Mouse (Mus musculus) left cerebral cortex, adult 2 months (tissue): Measurements from ENCODE around the gene Sgms2. TPM values are rescaled to one million over a fixed set of nuclear protein-coding genes. Genes with fewer than 3 reads are reported as not detected.

ENCODE experiments used
- DNase-seq, 2 experiments: peaks; one replicate each; pipeline ENCODE4 v3.0.0; 2021 to 2022; ENCODE audit warnings: low spot score in 2 of 2, mixed read lengths in 1 of 2; ENCODE audit errors: extremely low spot score in 1 of 2
- H3K27ac ChIP-seq: fragments of 200-600 bp; 2 replicates; pipeline ENCODE4 v1.8.1; 2022
- H3K4me3 ChIP-seq: fragments of 200-600 bp; 2 replicates; pipeline ENCODE4 v1.8.1; 2022
- CTCF ChIP-seq: fragments of 200-600 bp; IDR thresholded peaks from 2 replicates; pipeline ENCODE4 v1.8.1; 2022; ENCODE audit warnings: antibody characterized with exemption, mild to moderate bottlenecking, moderate library complexity
- intact Hi-C: fragments of 180-260 bp; cut with DNase I; formaldehyde crosslinking; loops from one replicate; pipeline ENCODE4 v1.15.1; 2025
- total RNA-seq, 2 experiments: library from RNA; stranded (reverse); gene quantifications; 2 replicates each; pipeline ENCODE4 v1.2.3; 2021

The Sgms2 gene
- total RNA-seq, 2 experiments from 2014 or later, result 2.3 to 3.6 TPM

DNA sequence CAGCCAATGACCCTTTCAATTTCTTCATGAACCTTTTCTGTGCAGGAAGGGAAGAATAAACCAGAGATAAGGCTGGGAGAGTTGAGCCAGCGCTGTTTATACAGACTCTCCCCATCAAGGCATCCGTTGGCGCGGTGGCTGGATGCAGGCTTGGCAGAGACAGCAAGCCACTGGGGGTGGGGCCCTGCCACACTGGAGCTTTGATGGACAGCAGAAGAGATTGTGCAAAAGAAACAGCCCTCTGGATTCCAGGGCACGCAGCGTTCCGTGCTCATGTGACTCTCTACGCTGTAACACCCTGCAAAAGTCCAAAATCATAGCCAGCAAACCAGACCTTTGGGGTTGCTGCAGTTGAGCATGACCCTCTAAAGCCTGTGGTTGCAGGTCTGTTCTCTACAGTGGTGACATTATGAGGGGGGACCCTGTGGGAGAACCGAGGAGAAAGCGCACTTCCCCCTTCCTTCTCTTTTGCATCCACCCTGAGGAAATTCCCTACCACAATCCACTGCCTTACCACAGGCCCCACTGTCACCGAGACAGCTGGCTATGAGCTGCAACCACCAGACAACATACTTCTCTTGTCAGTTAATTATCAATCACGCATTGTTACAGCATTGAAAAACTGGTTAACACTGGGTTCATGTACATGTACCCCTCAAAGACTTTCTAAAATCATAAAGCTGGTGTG, 195.6 kb downstream of the Sgms2 start:
- intact Hi-C loops, result no loop called here
- TF ChIP-seq CTCF, result no peak
- DNase-seq, result no peak
- no peak overlapping the region for H3K4me3 ChIP-seq
- no peak overlapping the region for H3K27ac ChIP-seq

GRCm38 (mm10) chr3:131294503-131294902, 196.7 kb downstream of the Sgms2 start:
- Histone ChIP-seq H3K4me3 (no peak overlapping the region), H3K27ac (no peak overlapping the region)
- TF ChIP-seq CTCF, result peak; percentile 11
- intact Hi-C loops, result no loop called here
- DNase-seq, result no peak

GRCm38 (mm10) chr3:131292959-131293358, 198.3 kb downstream of the Sgms2 start:
- no peak overlapping the region for H3K27ac ChIP-seq
- intact Hi-C loops, result no loop called here
- DNase-seq, result no peak
- TF ChIP-seq CTCF, result no peak
- no peak overlapping the region for H3K4me3 ChIP-seq

DNA sequence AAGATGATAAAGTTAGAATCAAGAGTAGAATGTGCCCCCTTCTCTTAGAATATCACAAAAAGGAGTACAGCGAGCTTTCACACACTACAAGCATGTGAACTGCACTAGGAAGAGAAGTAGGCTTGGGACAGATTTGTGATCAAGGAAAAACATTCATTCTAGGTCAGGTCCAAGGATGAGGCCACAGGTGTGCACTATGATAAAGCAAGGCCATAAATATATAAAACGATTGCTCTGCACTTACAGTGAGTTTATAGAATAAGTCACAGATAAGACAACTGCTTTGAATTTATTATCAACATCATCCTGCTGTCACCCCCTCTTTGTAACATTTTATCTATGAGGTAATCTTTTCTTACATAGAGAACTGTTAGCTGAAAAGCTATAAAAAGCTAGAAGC, 198.9 kb downstream of the Sgms2 start:
- DNase-seq, result no peak
- Histone ChIP-seq H3K4me3 (no peak overlapping the region), H3K27ac (no peak overlapping the region)
- no peak for TF ChIP-seq CTCF
- intact Hi-C loops, result no loop called here

GRCm38 (mm10) chr3:131291890-131292289, 199.3 kb downstream of the Sgms2 start:
- Histone ChIP-seq H3K4me3 (no peak overlapping the region), H3K27ac (no peak overlapping the region)
- no peak for TF ChIP-seq CTCF
- intact Hi-C loops, result no loop called here
- no peak for DNase-seq

- Histone ChIP-seq H3K4me3 (no peak overlapping the region), H3K27ac (no peak overlapping the region)
- no peak for DNase-seq
- intact Hi-C loops, result no loop called here
- TF ChIP-seq CTCF, result no peak
Measured at GRCm38 (mm10) chr3:131274151-131274550, 217.1 kb downstream of the Sgms2 start.

DNA sequence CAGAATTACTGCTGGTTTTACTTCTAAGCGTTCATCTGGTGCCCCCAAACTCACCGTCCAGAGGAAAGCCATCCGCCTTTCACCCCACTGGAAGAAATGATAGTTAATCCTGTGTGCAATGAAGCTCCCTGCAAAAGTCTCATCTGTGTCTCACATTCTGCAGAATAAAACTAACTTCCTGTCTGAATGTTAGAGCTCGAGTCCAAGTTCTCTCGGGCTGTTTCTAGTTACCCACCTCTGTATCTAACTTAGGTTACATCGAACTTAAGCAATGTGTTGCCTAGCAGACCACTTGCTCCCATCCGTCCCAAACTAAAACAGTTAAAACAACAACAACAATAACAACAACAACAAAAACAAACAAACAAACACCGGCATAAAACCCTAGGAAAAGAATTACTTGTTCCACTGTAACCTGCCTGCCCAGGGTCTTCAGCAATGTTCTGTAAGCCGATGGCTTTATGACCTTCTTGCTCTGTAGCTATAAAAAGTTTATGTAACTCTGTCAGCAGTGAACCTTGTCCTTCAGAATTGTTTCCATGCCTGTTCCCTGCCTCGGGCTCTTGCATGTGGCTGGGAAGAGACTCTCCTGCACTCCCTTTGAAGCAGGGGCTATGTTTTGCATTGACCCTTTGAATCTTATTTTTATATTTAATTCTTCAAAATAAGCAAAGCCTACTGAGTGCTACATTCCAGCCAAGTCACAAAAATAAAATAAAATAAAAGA, 218.7 kb downstream of the Sgms2 start:
- intact Hi-C loops, result no loop called here

DNA sequence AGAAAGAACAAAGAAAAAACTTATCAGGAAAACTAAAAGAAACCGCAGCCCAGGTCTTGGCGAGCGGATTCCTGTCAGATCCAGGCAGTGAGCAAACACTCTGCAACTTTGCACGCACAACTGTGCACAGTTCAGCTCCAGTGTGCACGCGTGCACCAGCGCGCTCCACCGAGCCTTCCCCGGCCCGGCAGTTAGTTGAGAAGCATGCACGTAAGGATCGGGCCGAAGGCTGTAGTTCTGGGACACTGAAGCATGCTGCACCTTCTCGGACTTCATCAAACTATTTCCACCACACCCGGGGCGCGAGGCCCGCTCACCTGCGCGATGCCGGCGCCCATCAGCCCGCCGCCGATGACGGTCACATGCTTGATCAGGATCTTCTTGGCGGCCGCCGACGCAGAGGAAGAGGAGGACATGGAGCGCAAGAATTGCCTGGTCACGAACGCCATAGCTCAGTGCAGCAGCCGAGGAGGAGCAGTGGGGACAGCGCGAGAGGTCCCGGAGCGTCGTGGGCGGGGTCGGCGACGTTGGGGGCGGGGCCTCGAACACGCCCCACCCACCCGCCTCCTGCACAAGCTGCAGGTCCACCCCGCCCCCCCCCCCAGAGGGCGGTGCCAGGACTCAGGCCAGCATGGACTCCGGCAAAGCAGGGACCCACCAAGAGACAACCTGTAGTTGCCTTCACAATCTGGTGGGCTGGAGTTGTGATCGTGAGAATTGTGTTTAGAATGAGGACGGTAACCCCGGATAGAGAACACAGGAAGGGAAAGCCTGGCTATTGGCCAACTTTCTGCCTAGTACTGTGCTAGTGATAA, 219.4 kb downstream of the Sgms2 start, which contains the start of gene Hadh:
Gene Hadh, minus strand, starts transcription at position 543 of the 815 bp plus-strand sequence.
- H3K4me3 ChIP-seq, result peak within 1 kb of the TSS; percentile 74
- DNase-seq, result peak; percentile 72 to 78
- no peak for TF ChIP-seq CTCF
- H3K27ac ChIP-seq, result peak within 1 kb of the TSS; percentile 85
- intact Hi-C loops, result no loop called here

More for the DNA sequence above, 218.7 kb downstream of the Sgms2 start:
- DNase-seq, result no peak
- Histone ChIP-seq H3K4me3 (peak overlapping the region; percentile 74), H3K27ac (peak overlapping the region; percentile 53)
- TF ChIP-seq CTCF, result no peak

DNA sequence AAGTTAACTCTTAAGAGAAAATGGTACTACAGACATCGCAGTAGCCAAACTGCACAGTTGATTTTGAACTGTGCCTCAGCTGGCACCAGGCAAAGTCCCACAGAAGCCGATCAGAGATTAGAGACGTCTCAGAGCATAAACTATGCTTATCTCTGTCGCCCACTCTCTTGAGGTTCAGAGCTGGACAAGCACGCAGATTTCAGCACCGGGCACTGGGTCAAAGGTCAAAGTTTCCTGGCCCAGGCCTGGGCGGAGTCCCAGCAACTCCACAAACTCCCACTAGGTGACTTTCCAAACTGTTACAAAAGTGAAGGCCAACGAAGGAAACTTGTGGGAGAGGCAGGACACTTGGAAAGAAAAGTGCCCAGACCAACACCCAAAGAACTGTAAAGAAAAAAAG, 220.1 kb downstream of the Sgms2 start:
- Histone ChIP-seq H3K4me3 (peak overlapping the region; percentile 74), H3K27ac (peak overlapping the region; percentile 85; the same call in 1 of the 2 replicates)
- no peak for DNase-seq
- TF ChIP-seq CTCF, result peak; percentile 22
- intact Hi-C loops, result no loop called here

DNA sequence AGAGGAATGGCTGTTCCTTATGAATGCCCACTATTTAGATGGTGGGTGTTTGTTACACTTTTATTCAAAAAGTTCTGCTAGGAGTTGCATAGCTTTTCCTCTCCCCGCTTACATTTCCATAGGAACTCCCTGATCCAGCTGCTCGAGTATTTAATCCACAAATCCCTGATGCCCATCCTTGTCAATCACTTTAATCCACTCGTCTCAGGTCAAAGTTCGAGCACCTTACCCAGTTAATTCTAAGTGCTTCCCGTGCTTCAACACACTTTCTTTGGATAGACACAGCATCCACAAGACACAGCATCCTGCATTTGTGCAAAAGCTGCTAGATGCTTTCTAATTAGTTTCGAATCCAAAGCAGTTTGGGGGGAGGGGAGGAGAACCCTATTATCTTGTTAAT, 220.8 kb downstream of the Sgms2 start:
- intact Hi-C loops, result no loop called here
- H3K4me3 ChIP-seq, result no peak overlapping the region
- DNase-seq, result no peak
- no peak overlapping the region for H3K27ac ChIP-seq
- TF ChIP-seq CTCF, result no peak

Other genes with a start within 250 kb of the Sgms2 start
- gene Hadh, start 219.3 kb downstream of the Sgms2 start, total RNA-seq, result 10 to 100 TPM; 17.8 to 19.8 TPM
- 10 to 100 TPM; 16.0 to 17.3 TPM for gene Cyp2u1, start 188.2 kb downstream of the Sgms2 start, total RNA-seq
- gene Papss1, start 73.4 kb upstream of the Sgms2 start, total RNA-seq, result 10 to 100 TPM; 60.1 to 60.7 TPM